Mouse (Mus musculus): ENCODE measurements around the gene Jaml. TPM values are rescaled to one million over a fixed set of nuclear protein-coding genes. Genes with fewer than 3 reads are reported as not detected.

Gene Jaml
- polyA plus RNA-seq, 1 experiment from 2014 or later = 0.20 TPM

GRCm38 (mm10) chr9:45116819-45117218 is 37.8 kb downstream of the Jaml start:
- no peak overlapping the region for H3K4me3 ChIP-seq
- no peak overlapping the region for H3K9ac ChIP-seq
- H3K9me3 ChIP-seq = no peaks in the 10 kb centered on the region
- no peak overlapping the region for H3K4me2 ChIP-seq
- no peaks in the 10 kb centered on the region for H3K36me3 ChIP-seq
- H3K27me3 ChIP-seq = peaks cover 13% of the 10 kb centered on the region; the same call in 1 of the 2 replicates
- 60% methylated on average over 9 of the region's 9 CpGs for whole genome bisulfite sequencing
- H3K27ac ChIP-seq (replicated peaks) = no peak overlapping the region
- no peak for ATAC-seq (ENCODE audit: low read depth)
- H3K4me1 ChIP-seq (replicated peaks) = peaks cover 31% of the 10 kb centered on the region

- under 1% methylated on average over 13 of the region's 13 CpGs for WGBS
- Histone ChIP-seq H3K27me3 (peaks cover 13% of the 10 kb centered on the region; the same call in 1 of the 2 replicates), H3K9ac (peak within 1 kb of the TSS; percentile 83), H3K9me3 (no peaks in the 10 kb centered on the region), H3K4me1 (replicated peaks) (peaks cover 39% of the 10 kb centered on the region), H3K36me3 (no peaks in the 10 kb centered on the region), H3K4me2 (peak within 1 kb of the TSS; percentile 77), H3K27ac (replicated peaks) (peak within 1 kb of the TSS; percentile 89), H3K4me3 (peak within 1 kb of the TSS; percentile 72)
- peak; percentile 54; the same call in 1 of the 2 replicates for ATAC-seq (ENCODE audit: low read depth)
Measured at GRCm38 (mm10) chr9:45117741-45118431, 38.9 kb downstream of the Jaml start, which contains the start of gene Scn2b. Gene Scn2b, plus strand, starts transcription at chr9:45117782.

- peak overlapping the region; percentile 72 for H3K4me3 ChIP-seq
- ATAC-seq (ENCODE audit: low read depth) = no peak
- peaks cover 39% of the 10 kb centered on the region for H3K4me1 ChIP-seq (replicated peaks)
- peak overlapping the region; percentile 83 for H3K9ac ChIP-seq
- no peak overlapping the region for H3K27ac ChIP-seq (replicated peaks)
- H3K36me3 ChIP-seq = no peaks in the 10 kb centered on the region
- H3K4me2 ChIP-seq = peak overlapping the region; percentile 77
- peaks cover 13% of the 10 kb centered on the region; the same call in 1 of the 2 replicates for H3K27me3 ChIP-seq
- H3K9me3 ChIP-seq = no peaks in the 10 kb centered on the region
- 24% methylated on average over 10 of the region's 10 CpGs for WGBS
Measured at GRCm38 (mm10) chr9:45118552-45118951, 39.6 kb downstream of the Jaml start.

- Histone ChIP-seq H3K9ac (peak overlapping the region; percentile 83), H3K27ac (replicated peaks) (no peak overlapping the region), H3K9me3 (no peaks in the 10 kb centered on the region), H3K36me3 (no peaks in the 10 kb centered on the region), H3K4me3 (peak overlapping the region; percentile 72), H3K4me1 (replicated peaks) (peaks cover 39% of the 10 kb centered on the region), H3K4me2 (peak overlapping the region; percentile 77), H3K27me3 (peaks cover 13% of the 10 kb centered on the region; the same call in 1 of the 2 replicates)
- WGBS = 93% methylated on average over 8 of the region's 8 CpGs
- no peak for ATAC-seq (ENCODE audit: low read depth)
Measured at GRCm38 (mm10) chr9:45119316-45119953, 40.5 kb downstream of the Jaml start.

DNA sequence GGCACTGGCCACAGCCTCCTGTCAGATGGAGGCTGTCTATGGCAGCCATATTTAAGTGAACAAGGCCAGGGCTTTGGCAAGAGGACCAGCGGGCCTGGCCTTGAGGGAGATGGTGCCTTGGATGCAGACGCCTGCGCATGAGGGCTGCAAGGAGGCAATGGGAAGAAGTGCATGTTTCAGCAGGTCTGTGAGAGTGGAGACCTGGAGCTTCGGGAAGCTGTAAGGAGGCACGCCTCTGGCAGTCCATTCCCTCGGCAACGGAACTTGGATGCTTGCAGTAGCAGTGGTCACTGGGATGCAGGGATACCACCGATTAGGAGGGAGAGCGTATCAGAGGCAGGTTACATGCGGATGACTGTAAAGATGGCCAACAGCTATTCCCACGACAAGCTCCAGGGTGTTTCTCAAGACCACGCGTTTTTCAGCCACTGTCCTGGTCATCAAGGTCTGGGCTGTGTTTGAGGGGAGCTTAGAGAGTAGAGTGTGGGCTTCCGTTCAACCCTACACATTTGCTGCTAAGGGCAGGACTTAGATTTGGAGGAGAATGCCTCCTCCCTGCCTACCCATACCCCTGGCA is 41.1 kb downstream of the Jaml start:
- Histone ChIP-seq H3K9me3 (no peaks in the 10 kb centered on the region), H3K4me3 (no peak overlapping the region), H3K36me3 (no peaks in the 10 kb centered on the region), H3K27ac (replicated peaks) (no peak overlapping the region), H3K9ac (no peak overlapping the region), H3K27me3 (peaks cover 13% of the 10 kb centered on the region; the same call in 1 of the 2 replicates), H3K4me1 (replicated peaks) (peaks cover 39% of the 10 kb centered on the region), H3K4me2 (no peak overlapping the region; the same call in 1 of the 2 replicates)
- no peak for ATAC-seq (ENCODE audit: low read depth)
- 93% methylated on average over 14 of the region's 14 CpGs for WGBS

DNA sequence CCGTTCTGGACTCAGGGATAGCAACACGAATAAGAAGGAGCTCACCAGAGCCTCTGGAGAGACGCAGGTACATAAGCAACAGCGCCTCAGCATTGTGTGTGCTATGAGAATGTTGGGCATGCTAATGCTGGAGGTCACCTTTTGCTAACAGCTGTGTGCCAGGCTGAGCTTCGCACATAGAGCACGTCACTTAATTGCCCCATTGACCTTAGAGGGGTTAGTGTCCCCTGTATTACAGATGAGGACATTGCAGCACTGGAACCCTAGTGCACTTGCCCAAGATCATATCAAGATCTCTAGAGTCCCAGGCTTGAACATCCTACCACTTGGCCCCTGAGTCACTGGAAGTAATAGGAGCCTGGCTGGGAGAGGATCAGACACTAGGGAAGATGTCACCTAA is 41.6 kb downstream of the Jaml start:
- peaks cover 5% of the 10 kb centered on the region for H3K36me3 ChIP-seq
- ATAC-seq (ENCODE audit: low read depth) = no peak
- no peak overlapping the region for H3K27ac ChIP-seq (replicated peaks)
- H3K27me3 ChIP-seq = peaks cover 13% of the 10 kb centered on the region; the same call in 1 of the 2 replicates
- peaks cover 39% of the 10 kb centered on the region for H3K4me1 ChIP-seq (replicated peaks)
- H3K4me3 ChIP-seq = no peak overlapping the region
- H3K9ac ChIP-seq = 0 out of 2 replicates have a peak overlapping the region, but pooled peaks have one; percentile 14
- 90% methylated on average over 6 of the region's 6 CpGs for WGBS
- no peaks in the 10 kb centered on the region for H3K9me3 ChIP-seq
- H3K4me2 ChIP-seq = no peak overlapping the region

- no peak for ATAC-seq (ENCODE audit: low read depth)
- 43% methylated on average over 6 of the region's 6 CpGs for WGBS
Measured at GRCm38 (mm10) chr9:45121001-45121400, 42.0 kb downstream of the Jaml start.

GRCm38 (mm10) chr9:45121769-45122168 is 42.8 kb downstream of the Jaml start:
- peaks cover 17% of the 10 kb centered on the region for H3K36me3 ChIP-seq
- peak; percentile 76 for ATAC-seq (ENCODE audit: low read depth)
- H3K27ac ChIP-seq (replicated peaks) = no peak overlapping the region
- WGBS = 3% methylated on average over 10 of the region's 10 CpGs
- H3K4me2 ChIP-seq = peak overlapping the region; percentile 48
- peaks cover 4% of the 10 kb centered on the region; the same call in 1 of the 2 replicates for H3K27me3 ChIP-seq
- H3K9me3 ChIP-seq = no peaks in the 10 kb centered on the region
- H3K4me1 ChIP-seq (replicated peaks) = peaks cover 33% of the 10 kb centered on the region
- H3K9ac ChIP-seq = peak overlapping the region; percentile 59
- H3K4me3 ChIP-seq = peak overlapping the region; percentile 18; the same call in 1 of the 2 replicates

More at GRCm38 (mm10) chr9:45121001-45121400, 42.0 kb downstream of the Jaml start:
- H3K4me3 ChIP-seq = no peak overlapping the region
- H3K27me3 ChIP-seq = peaks cover 11% of the 10 kb centered on the region; the same call in 1 of the 2 replicates
- no peak overlapping the region for H3K4me2 ChIP-seq
- peaks cover 9% of the 10 kb centered on the region for H3K36me3 ChIP-seq
- H3K9ac ChIP-seq = 0 out of 2 replicates have a peak overlapping the region, but pooled peaks have one; percentile 14
- H3K4me1 ChIP-seq (replicated peaks) = peaks cover 36% of the 10 kb centered on the region
- H3K9me3 ChIP-seq = no peaks in the 10 kb centered on the region
- no peak overlapping the region for H3K27ac ChIP-seq (replicated peaks)

- Histone ChIP-seq H3K36me3 (peaks cover 20% of the 10 kb centered on the region), H3K27me3 (no peaks in the 10 kb centered on the region), H3K4me1 (replicated peaks) (peaks cover 33% of the 10 kb centered on the region), H3K4me2 (peak overlapping the region; percentile 48), H3K27ac (replicated peaks) (no peak overlapping the region), H3K9me3 (no peaks in the 10 kb centered on the region), H3K4me3 (peak overlapping the region; percentile 18; the same call in 1 of the 2 replicates), H3K9ac (peak overlapping the region; percentile 59)
- 33% methylated on average over 9 of the region's 9 CpGs for WGBS
- peak; percentile 20; the same call in 1 of the 2 replicates for ATAC-seq (ENCODE audit: low read depth)
Measured at GRCm38 (mm10) chr9:45122209-45122761, 43.3 kb downstream of the Jaml start.

- peaks cover 18% of the 10 kb centered on the region for H3K4me1 ChIP-seq (replicated peaks)
- H3K9me3 ChIP-seq = no peaks in the 10 kb centered on the region
- H3K27ac ChIP-seq (replicated peaks) = no peak overlapping the region
- H3K4me3 ChIP-seq = no peak overlapping the region
- 88% methylated on average over 14 of the region's 14 CpGs for WGBS
- H3K36me3 ChIP-seq = peaks cover 20% of the 10 kb centered on the region
- H3K27me3 ChIP-seq = no peaks in the 10 kb centered on the region
- no peak overlapping the region for H3K4me2 ChIP-seq
- no peak overlapping the region for H3K9ac ChIP-seq
- ATAC-seq (ENCODE audit: low read depth) = no peak
Measured at GRCm38 (mm10) chr9:45125211-45125610, 46.2 kb downstream of the Jaml start.

GRCm38 (mm10) chr9:45126941-45127340 is 48.0 kb downstream of the Jaml start:
- Histone ChIP-seq H3K9me3 (no peaks in the 10 kb centered on the region), H3K27ac (replicated peaks) (no peak overlapping the region), H3K27me3 (peaks cover under 1% of the 10 kb centered on the region; the same call in 1 of the 2 replicates), H3K36me3 (peaks cover 20% of the 10 kb centered on the region), H3K9ac (no peak overlapping the region), H3K4me1 (replicated peaks) (peaks cover 7% of the 10 kb centered on the region), H3K4me2 (no peak overlapping the region), H3K4me3 (no peak overlapping the region)
- no peak for ATAC-seq (ENCODE audit: low read depth)
- WGBS = 64% methylated on average over 7 of the region's 7 CpGs
